Comparison of ENCODE assay signal across 8 mouse cellular contexts in genomic region chr11:31671354-31672169, GRCm38 (mm10). TPM values are rescaled to one million over a fixed set of nuclear protein-coding genes. Genes with fewer than 3 reads are reported as not detected.
DNase-seq lines count a peak whose midpoint lies in the region; ATAC-seq and TF ChIP-seq lines count a peak whose summit lies in the region.

Bod1 (minus strand) TSS chr11:31671885.

- no peak for TF ChIP-seq CTCF in ES-Bruce4 (IDR thresholded peaks at IDR 0.05; ENCODE audit: low read depth, low read length)

- H3K36me3 ChIP-seq in ES-Bruce4 (ENCODE audit: control insufficient read depth, insufficient read depth, low read length, poor library complexity, severe bottlenecking): peaks cover 4% of the 10 kb centered on the region
- H3K36me3 ChIP-seq in forebrain, embryonic 14.5 days (ENCODE audit: control insufficient read depth, insufficient read depth, low read length): peaks cover 25% of the 10 kb centered on the region
- H3K36me3 ChIP-seq in neural tube, embryonic 15.5 days: peaks cover 22% of the 10 kb centered on the region

- no peak for TF ChIP-seq POLR2A in ES-Bruce4 (IDR thresholded peaks at IDR 0.05; ENCODE audit: insufficient read depth, low read length)

- H3K4me1 ChIP-seq in ES-Bruce4 (ENCODE audit: control insufficient read depth, insufficient read depth, low read length): peaks cover 3% of the 10 kb centered on the region
- H3K4me1 ChIP-seq in forebrain, embryonic 14.5 days (ENCODE audit: control insufficient read depth, insufficient read depth, low read length): peaks cover 8% of the 10 kb centered on the region
- peaks cover 34% of the 10 kb centered on the region for H3K4me1 ChIP-seq in neural tube, embryonic 15.5 days

- intact Hi-C loops in heart, postnatal 14 days (cut with DNase I): loop anchor here (2.0 kb wide), 1 partner anchor 201 kb away; the partner anchor contains the start of gene Cpeb4

- H3K9ac ChIP-seq in ES-Bruce4 (ENCODE audit: low read depth, poor library complexity, severe bottlenecking): peak within 1 kb of the TSS; percentile 96
- peak within 1 kb of the TSS; percentile 93 for H3K9ac ChIP-seq in forebrain, embryonic 14.5 days (ENCODE audit: low read length)
- peak within 1 kb of the TSS; percentile 94 for H3K9ac ChIP-seq in neural tube, embryonic 15.5 days (replicated peaks)

- peak; percentile 99 for DNase-seq in forebrain, embryonic 14.5 days (ENCODE audit: low spot score)
- DNase-seq in heart, postnatal 14 days: peak; percentile 88 to 93
- peak; percentile 96 for DNase-seq in layer of hippocampus, adult 11-12 months (ENCODE audit: low spot score)
- peak; percentile 95 to 97 for DNase-seq in lung, adult 18-20 months
- peak; percentile 95 for DNase-seq in testis, postnatal 14 days (ENCODE audit: low spot score)

- no peaks in the 10 kb centered on the region for H3K27me3 ChIP-seq in ES-Bruce4 (ENCODE audit: control insufficient read depth, insufficient read depth, low read length, poor library complexity, severe bottlenecking)
- no peaks in the 10 kb centered on the region for H3K27me3 ChIP-seq in forebrain, embryonic 14.5 days (replicated peaks; ENCODE audit: control insufficient read depth, insufficient read depth, low read length)
- no peaks in the 10 kb centered on the region for H3K27me3 ChIP-seq in neural tube, embryonic 15.5 days (replicated peaks)

- H3K4me2 ChIP-seq in forebrain, embryonic 14.5 days (ENCODE audit: low read length): peak within 1 kb of the TSS; percentile 59
- H3K4me2 ChIP-seq in neural tube, embryonic 15.5 days: peak within 1 kb of the TSS; percentile 63

- no peak for TF ChIP-seq EP300 in ES-Bruce4 (IDR thresholded peaks at IDR 0.05; ENCODE audit: insufficient read depth, low read depth, low read length)

- 1% methylated on average over 63 of the region's 76 CpGs for whole genome bisulfite sequencing in forebrain, embryonic 14.5 days
- WGBS in neural tube, embryonic 15.5 days: under 1% methylated on average over 71 of the region's 76 CpGs

- H3K9me3 ChIP-seq in ES-Bruce4 (replicated peaks; ENCODE audit: control insufficient read depth, insufficient read depth, low read length, poor library complexity, severe bottlenecking): no peaks in the 10 kb centered on the region
- no peaks in the 10 kb centered on the region for H3K9me3 ChIP-seq in forebrain, embryonic 14.5 days (replicated peaks; ENCODE audit: control insufficient read depth, low read length)
- no peaks in the 10 kb centered on the region for H3K9me3 ChIP-seq in neural tube, embryonic 15.5 days (replicated peaks)

- peak within 1 kb of the TSS; percentile 100 for H3K4me3 ChIP-seq in ES-Bruce4 (ENCODE audit: low read depth, low read length)
- peak within 1 kb of the TSS; percentile 88 for H3K4me3 ChIP-seq in forebrain, embryonic 14.5 days (ENCODE audit: low read depth, low read length)
- peak within 1 kb of the TSS; percentile 96 for H3K4me3 ChIP-seq in neural tube, embryonic 15.5 days (replicated peaks)

- no peak within 1 kb of the TSS for H3K27ac ChIP-seq in ES-Bruce4 (ENCODE audit: insufficient read depth, low read length)
- H3K27ac ChIP-seq in forebrain, embryonic 14.5 days (ENCODE audit: low read depth, low read length): peak within 1 kb of the TSS; percentile 39; the same call in 1 of the 2 replicates
- H3K27ac ChIP-seq in neural tube, embryonic 15.5 days (replicated peaks): peak within 1 kb of the TSS; percentile 79

- ATAC-seq in cerebellum, adult (ENCODE audit: insufficient number of reproducible peaks, low FRiP score, low TSS enrichment): peak; percentile 98
- peak; percentile 98 for ATAC-seq in forebrain, embryonic 14.5 days
- peak; percentile 96 for ATAC-seq in neural tube, embryonic 15.5 days (ENCODE audit: low FRiP score)

RNA-seq across cellular contexts. Expression of gene Bod1, which starts in this region (rescaled TPM):
- 36.3 and 39.5 TPM in 2 replicates for polyA plus RNA-seq in ES-Bruce4 (2011; ENCODE audit: insufficient read depth, insufficient read length, low read depth, missing spikeins)
- 154 and 184 TPM in 2 replicates for polyA plus RNA-seq in forebrain, embryonic 14.5 days (2014; fragmentation: Nextera tagmentation; extraction: Ambion mirVana)
- 10 to 100 TPM; 88.9 to 98.9 TPM for total RNA-seq in heart, postnatal 14 days (2021)
- 111 and 118 TPM in 2 replicates for polyA plus RNA-seq in neural tube, embryonic 15.5 days (2015; fragmentation: Nextera tagmentation; extraction: Ambion mirVana)
